Mouse (Mus musculus): ENCODE data around the gene Xbp1.

DNA sequence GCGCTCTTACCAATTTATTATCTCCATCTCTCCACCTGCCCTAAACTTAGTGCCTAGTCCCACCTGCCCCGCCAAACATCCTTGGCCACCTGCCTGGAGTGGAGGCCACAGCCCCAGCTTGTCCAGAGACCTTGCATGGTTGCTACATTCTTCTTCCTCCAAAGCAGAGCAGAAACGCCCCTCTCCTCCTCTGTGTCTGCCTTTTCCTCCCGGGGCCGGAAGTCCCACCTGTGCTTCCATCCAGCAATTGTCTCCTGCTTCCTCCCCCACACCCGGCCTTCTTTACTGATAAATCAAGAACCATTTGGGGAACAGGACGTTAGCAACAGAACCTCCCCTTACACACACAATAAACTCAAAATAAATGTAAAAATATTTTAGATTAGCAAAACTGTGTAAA lies 42.3 kb upstream of the Xbp1 start:
- TF ChIP-seq CTCF (IDR thresholded peaks at IDR 0.05; ENCODE audit: control insufficient read depth, insufficient read depth, insufficient read length) (no peak), MAX (IDR thresholded peaks at IDR 0.05) (no peak), MYOG (IDR thresholded peaks at IDR 0.05; ENCODE audit: control insufficient read depth, extremely low read depth, insufficient read length) (no peak), CEBPB (IDR thresholded peaks at IDR 0.05; ENCODE audit: low read depth) (no peak), FOSL1 (IDR thresholded peaks at IDR 0.05; ENCODE audit: insufficient read depth, low read length, poor library complexity, severe bottlenecking) (no peak), USF1 (IDR thresholded peaks at IDR 0.05; ENCODE audit: low read depth) (no peak), MYOD1 (IDR thresholded peaks at IDR 0.05; ENCODE audit: control insufficient read depth, insufficient read length, low read depth) (no peak)
